Mouse (Mus musculus) limb, embryonic 11.5 days (tissue): ENCODE results near the gene 4930590J08Rik. TPM values are rescaled to one million over a fixed set of nuclear protein-coding genes. Genes with fewer than 3 reads are reported as not detected.
A peak's percentile ranks its signal among the peaks of the same experiment; 100 is the strongest.

Experiments used
- ATAC-seq: fragments of 200-750 bp; cut with Nextera tagmentation; 2 replicates; pipeline ENCODE4 v1.8.0; 2017; ENCODE audit warnings: low read depth; ENCODE audit not compliant: insufficient number of reproducible peaks, low FRiP score, low TSS enrichment
- DNase-seq: peaks from one replicate; pipeline ENCODE4 v3.0.0-alpha.2; 2015; ENCODE audit warnings: low spot score
- H3K27ac ChIP-seq: fragments of 300-500 bp; sonication (generic); replicated peaks from 2 replicates; pipeline ENCODE4 v1.5.1; 2014; ENCODE audit warnings: low read depth, mild to moderate bottlenecking, low read length
- H3K27me3 ChIP-seq: fragments of 300-500 bp; sonication (generic); 2 replicates; pipeline ENCODE4 v1.6.1; 2014; ENCODE audit warnings: mild to moderate bottlenecking, low read length, mixed read lengths; ENCODE audit not compliant: control insufficient read depth, insufficient read depth
- H3K36me3 ChIP-seq: fragments of 300-500 bp; sonication (generic); 2 replicates; pipeline ENCODE4 v1.6.1; 2014; ENCODE audit warnings: mild to moderate bottlenecking, low read length, moderate library complexity, mixed read lengths; ENCODE audit not compliant: control insufficient read depth, insufficient read depth
- H3K4me1 ChIP-seq: fragments of 300-500 bp; sonication (generic); 2 replicates; pipeline ENCODE4 v1.6.1; 2014; ENCODE audit warnings: low read length, mixed read lengths; ENCODE audit not compliant: control insufficient read depth, insufficient read depth
- H3K4me2 ChIP-seq: fragments of 300-500 bp; sonication (generic); 2 replicates; pipeline ENCODE4 v1.6.1; 2014; ENCODE audit warnings: low read depth, mild to moderate bottlenecking, moderate library complexity; ENCODE audit not compliant: severe bottlenecking
- H3K4me3 ChIP-seq: fragments of 300-500 bp; sonication (generic); 2 replicates; pipeline ENCODE4 v1.5.1; 2014; ENCODE audit warnings: low read depth, low read length
- H3K9ac ChIP-seq: fragments of 300-500 bp; sonication (generic); 2 replicates; pipeline ENCODE4 v1.6.1; 2014; ENCODE audit warnings: mild to moderate bottlenecking, low read length
- H3K9me3 ChIP-seq: fragments of 300-500 bp; sonication (generic); 2 replicates; pipeline ENCODE4 v1.6.1; 2016; ENCODE audit warnings: low read length; ENCODE audit not compliant: control insufficient read depth
- WGBS: fragments of 180-500 bp; shearing (Covaris S2); extraction: QIAGEN DNeasy Blood & Tissue Kit; methylation state at CpG from one replicate; pipeline ENCODE4 v1.1.7; 2014; 5-methylcytosine and 5-hydroxymethylcytosine counted together
- polyA plus RNA-seq: library from polyadenylated mRNA; unstranded; fragments of >200 nt; fragmentation: Nextera tagmentation; extraction: Ambion mirVana; gene quantifications from 2 replicates; pipeline ENCODE4 v1.2.1, GENCODE M21; 2014

The 4930590J08Rik gene
- polyA plus RNA-seq, 1 experiment from 2014 or later: 0.73 TPM

DNA sequence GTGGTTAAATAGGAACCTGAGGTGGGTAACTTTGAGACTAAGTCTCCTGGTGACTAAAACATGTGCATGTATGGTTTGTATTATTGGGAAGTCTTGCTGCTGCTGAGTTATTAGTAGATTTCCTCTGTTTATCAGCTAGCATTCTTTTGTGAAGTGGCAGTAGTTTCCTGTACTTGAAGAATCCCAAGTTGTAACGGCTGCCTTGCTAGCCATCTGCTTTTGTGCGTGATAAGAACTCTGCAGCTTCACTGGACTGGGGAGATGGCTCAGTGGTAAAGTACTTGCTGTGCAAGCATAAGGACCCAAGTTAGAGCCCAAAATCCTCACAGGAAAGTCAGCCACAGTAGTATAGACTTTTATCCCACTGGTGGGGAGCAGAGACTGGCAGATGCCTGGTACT is 18.8 kb upstream of the 4930590J08Rik start:
- Histone ChIP-seq H3K4me3 (no peak overlapping the region), H3K4me2 (no peak overlapping the region), H3K27ac (no peak overlapping the region), H3K9ac (no peak overlapping the region), H3K4me1 (peaks cover 1% of the 10 kb centered on the region), H3K36me3 (peaks cover 5% of the 10 kb centered on the region), H3K27me3 (no peaks in the 10 kb centered on the region), H3K9me3 (no peaks in the 10 kb centered on the region)
- no peak for ATAC-seq
- 86% methylated on average over 2 of the region's 2 CpGs for WGBS
- no peak for DNase-seq

DNA sequence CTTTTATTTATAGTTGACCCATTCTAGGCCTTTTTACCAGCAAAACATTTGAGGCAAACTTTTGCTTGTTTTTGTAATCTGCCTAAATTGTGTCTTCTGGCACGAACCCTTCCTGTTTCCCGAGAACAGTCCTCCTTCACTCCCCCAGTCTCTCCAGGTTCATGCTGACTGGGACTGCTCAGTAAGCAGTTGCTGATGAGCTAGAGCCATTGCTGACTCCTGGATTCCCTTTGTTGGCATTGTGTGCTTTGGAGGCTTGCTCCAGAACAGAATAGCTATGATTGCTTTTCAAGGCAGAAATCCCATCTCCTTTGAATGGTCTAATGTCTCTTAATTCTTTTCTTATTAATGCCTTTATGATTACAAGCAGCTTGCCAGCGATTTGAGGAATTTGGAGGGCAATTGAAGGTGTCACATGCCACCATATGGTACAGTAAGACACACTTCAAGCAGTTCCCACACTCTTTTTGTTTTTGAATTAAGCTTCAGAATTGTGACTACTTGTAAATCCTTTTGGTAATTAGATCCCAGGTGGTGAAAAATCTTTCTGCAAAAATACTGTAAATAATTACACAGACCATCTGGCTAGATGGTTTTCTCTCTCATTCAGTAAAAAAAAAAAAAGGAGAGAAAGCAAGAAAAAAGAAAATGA is 13.2 kb upstream of the 4930590J08Rik start:
- no peaks in the 10 kb centered on the region for H3K4me1 ChIP-seq
- no peak overlapping the region for H3K27ac ChIP-seq
- no peak overlapping the region for H3K9ac ChIP-seq
- no peak for DNase-seq
- peaks cover 12% of the 10 kb centered on the region for H3K36me3 ChIP-seq
- H3K4me3 ChIP-seq: no peak overlapping the region
- no peak for ATAC-seq
- WGBS: 67% methylated on average over 3 of the region's 3 CpGs
- H3K9me3 ChIP-seq: no peaks in the 10 kb centered on the region
- no peak overlapping the region for H3K4me2 ChIP-seq
- H3K27me3 ChIP-seq: no peaks in the 10 kb centered on the region

DNA sequence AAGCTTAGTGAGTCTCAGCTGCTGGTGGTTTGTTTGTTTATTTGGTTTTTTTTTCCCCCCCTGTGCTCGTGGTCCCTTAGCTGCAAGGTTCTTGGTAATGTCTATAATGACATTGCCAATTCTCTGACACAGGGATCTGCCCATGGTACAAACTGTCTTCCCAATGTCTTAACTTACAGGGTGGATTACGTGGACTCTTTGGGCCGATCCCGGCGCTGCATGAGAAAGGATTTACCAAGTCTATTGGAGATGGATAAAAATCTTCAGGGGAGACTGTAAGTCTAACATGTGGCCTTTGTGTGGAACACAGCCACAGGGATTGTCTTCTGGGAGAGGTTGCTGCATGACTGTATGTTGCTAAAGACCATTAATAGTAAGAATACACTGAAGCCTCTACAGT is 12.0 kb upstream of the 4930590J08Rik start:
- no peak for DNase-seq
- Histone ChIP-seq H3K4me2 (no peak overlapping the region), H3K27ac (no peak overlapping the region), H3K36me3 (peaks cover 14% of the 10 kb centered on the region), H3K27me3 (no peaks in the 10 kb centered on the region), H3K4me3 (no peak overlapping the region), H3K9ac (no peak overlapping the region), H3K4me1 (no peaks in the 10 kb centered on the region), H3K9me3 (no peaks in the 10 kb centered on the region)
- WGBS: 86% methylated on average over 5 of the region's 5 CpGs
- ATAC-seq: no peak

DNA sequence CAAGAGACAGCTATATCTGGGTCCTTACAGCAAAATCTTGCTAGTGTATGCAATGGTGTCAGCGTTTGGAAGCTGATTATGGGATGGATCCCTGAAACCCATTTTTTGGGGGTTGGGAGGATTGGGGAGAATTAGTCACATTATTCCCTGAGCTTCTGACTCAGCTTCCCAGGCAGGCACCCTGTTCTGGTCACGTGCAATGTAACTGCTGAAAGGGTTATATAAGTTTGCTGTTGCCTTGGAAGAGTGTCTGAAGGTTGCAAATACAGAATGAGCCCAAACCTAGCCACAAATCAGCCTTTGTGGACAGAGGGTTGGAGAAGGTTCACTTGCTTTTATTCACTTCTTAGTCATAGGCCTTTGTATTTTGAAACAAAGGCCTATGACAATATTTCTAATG is 10.8 kb upstream of the 4930590J08Rik start:
- ATAC-seq (no peak), DNase-seq (no peak)
- Histone ChIP-seq H3K36me3 (peaks cover 16% of the 10 kb centered on the region), H3K27me3 (no peaks in the 10 kb centered on the region), H3K4me3 (no peak overlapping the region), H3K27ac (no peak overlapping the region), H3K9ac (no peak overlapping the region), H3K4me1 (no peaks in the 10 kb centered on the region), H3K4me2 (no peak overlapping the region), H3K9me3 (no peaks in the 10 kb centered on the region)
- 96% methylated on average over 2 of the region's 2 CpGs for whole genome bisulfite sequencing

DNA sequence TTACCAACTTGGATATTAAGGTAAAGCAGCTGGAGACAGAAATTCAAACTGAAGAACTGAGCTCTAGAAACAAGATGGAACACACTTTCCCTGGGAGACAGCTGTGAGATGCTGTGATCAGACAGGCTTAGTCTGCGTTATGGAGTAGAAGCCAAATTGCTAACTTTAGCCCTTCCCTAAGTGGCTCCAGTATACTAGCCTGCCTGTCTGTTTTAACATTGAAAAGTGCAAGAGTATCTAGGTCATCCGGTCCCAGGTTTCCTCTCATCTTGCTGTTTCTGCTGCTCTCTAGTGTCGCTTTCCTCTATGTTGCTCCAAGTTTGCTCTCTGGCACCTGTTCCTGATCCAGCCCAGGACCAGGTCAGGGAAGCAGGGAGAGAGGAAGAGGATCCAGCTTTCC is 5.8 kb upstream of the 4930590J08Rik start:
- H3K9me3 ChIP-seq: no peaks in the 10 kb centered on the region
- WGBS: 94% methylated on average over 3 of the region's 3 CpGs
- no peak overlapping the region for H3K9ac ChIP-seq
- H3K36me3 ChIP-seq: peaks cover 17% of the 10 kb centered on the region
- DNase-seq (no peak), ATAC-seq (no peak)
- no peak overlapping the region for H3K4me2 ChIP-seq
- no peak overlapping the region for H3K4me3 ChIP-seq
- no peak overlapping the region for H3K27ac ChIP-seq
- no peaks in the 10 kb centered on the region for H3K27me3 ChIP-seq
- no peaks in the 10 kb centered on the region for H3K4me1 ChIP-seq

DNA sequence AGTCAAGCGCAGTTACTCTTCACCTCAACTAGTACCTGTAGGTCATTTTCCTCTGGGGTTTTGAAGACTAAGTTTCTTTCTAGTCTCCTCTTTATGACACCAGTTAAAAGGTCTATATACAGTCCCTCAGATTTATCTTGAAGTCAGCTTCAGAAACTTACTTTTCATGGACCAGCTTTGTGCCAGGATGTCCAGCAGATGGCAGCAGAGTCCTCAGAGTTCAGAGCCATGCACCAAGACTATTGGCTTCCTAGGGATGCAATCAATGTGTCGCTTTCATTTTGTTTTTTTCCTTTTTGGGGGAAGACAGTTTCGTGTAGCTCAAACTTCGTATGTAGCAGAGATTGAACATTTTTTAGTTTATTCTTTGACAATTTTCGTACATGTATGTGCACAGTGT is 1.1 kb upstream of the 4930590J08Rik start:
- Histone ChIP-seq H3K9ac (no peak overlapping the region), H3K4me1 (no peaks in the 10 kb centered on the region), H3K4me2 (no peak overlapping the region), H3K9me3 (no peaks in the 10 kb centered on the region), H3K36me3 (peaks cover 7% of the 10 kb centered on the region), H3K4me3 (no peak overlapping the region), H3K27me3 (no peaks in the 10 kb centered on the region), H3K27ac (no peak overlapping the region)
- WGBS: 39% methylated on average over 5 of the region's 5 CpGs
- peak; percentile 86 for DNase-seq
- 0 out of 2 replicates have a peak, but pooled peaks have one; percentile 21 for ATAC-seq

DNA sequence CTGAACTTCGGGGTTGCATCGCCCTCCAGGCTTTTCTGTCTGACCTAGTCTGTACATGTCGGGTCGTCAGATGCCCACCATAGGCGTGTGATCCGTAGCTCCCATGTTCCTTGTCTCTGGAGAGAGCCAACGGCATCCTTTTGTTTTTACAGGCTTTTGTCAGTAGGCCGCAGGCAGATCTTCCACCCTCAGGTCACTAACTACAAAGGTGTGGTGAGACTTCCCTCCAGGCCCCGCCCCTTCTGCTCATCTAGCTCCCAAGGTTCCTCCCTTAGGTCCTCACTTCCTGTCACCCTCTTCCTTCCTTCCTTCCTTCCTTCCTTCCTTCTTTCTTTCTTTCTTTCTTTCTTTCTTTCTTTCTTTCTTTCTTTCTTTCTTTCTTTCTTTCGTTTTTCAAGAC is 11.4 kb downstream of the 4930590J08Rik start:
- no peak overlapping the region for H3K9ac ChIP-seq
- ATAC-seq: no peak
- H3K27ac ChIP-seq: no peak overlapping the region
- H3K27me3 ChIP-seq: no peaks in the 10 kb centered on the region
- no peak for DNase-seq
- H3K4me2 ChIP-seq: no peak overlapping the region
- H3K36me3 ChIP-seq: no peaks in the 10 kb centered on the region
- no peak overlapping the region for H3K4me3 ChIP-seq
- no peaks in the 10 kb centered on the region for H3K9me3 ChIP-seq
- no peaks in the 10 kb centered on the region for H3K4me1 ChIP-seq
- 93% methylated on average over 10 of the region's 10 CpGs for WGBS

DNA sequence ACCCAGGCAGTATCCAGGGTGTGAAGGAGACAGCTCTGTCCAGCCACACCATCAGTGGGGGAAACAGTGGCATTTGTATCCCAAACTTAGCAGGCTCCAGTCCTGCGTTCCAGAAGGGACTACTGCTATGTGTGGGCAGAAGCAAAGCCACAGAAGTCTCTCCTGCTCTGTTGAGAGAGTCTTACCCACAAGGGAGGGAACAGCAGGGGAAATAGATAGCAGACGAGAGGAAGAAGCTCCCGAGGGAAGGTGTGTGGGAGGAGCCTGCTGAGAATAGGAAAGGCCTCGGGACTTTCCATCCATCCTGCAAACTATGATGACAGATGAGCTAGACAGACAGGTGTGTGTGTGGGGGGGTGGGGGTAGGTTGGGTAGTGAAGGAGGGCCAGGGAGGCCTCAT is 14.7 kb downstream of the 4930590J08Rik start:
- Histone ChIP-seq H3K9ac (no peak overlapping the region), H3K4me1 (no peaks in the 10 kb centered on the region), H3K27me3 (no peaks in the 10 kb centered on the region), H3K4me3 (no peak overlapping the region), H3K27ac (no peak overlapping the region), H3K9me3 (no peaks in the 10 kb centered on the region), H3K4me2 (no peak overlapping the region), H3K36me3 (no peaks in the 10 kb centered on the region)
- ATAC-seq (no peak), DNase-seq (no peak)
- 60% methylated on average over 4 of the region's 4 CpGs for WGBS

DNA sequence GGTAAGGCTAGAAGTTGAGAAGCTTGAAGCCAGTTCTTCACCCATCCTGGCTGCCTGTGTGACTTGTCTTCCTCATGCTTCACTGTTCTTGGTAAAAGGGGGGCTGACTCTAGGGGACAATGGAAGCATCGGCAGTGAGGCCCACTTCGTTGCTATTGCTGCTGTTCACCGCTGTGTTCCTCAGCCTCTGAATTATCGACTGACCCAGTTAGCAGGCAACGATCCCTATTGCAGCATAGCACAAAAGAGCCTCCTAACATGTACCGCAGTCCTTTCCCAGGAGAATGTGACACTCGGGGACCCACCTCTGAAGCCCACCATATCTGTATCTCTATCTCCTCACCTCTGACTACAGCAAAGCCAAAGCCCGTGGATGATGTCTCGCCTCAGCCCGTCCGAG is 15.1 kb downstream of the 4930590J08Rik start:
- no peak for DNase-seq
- H3K9ac ChIP-seq: no peak overlapping the region
- H3K27ac ChIP-seq: no peak overlapping the region
- H3K9me3 ChIP-seq: no peaks in the 10 kb centered on the region
- no peaks in the 10 kb centered on the region for H3K36me3 ChIP-seq
- WGBS: 86% methylated on average over 11 of the region's 11 CpGs
- no peak for ATAC-seq
- no peak overlapping the region for H3K4me3 ChIP-seq
- H3K4me2 ChIP-seq: no peak overlapping the region
- H3K27me3 ChIP-seq: no peaks in the 10 kb centered on the region
- H3K4me1 ChIP-seq: no peaks in the 10 kb centered on the region
